Mouse (Mus musculus): ENCODE data around the gene Ttc36. TPM values are rescaled to one million over a fixed set of nuclear protein-coding genes. Genes with fewer than 3 reads are reported as not detected.
A peak's percentile ranks its signal among the peaks of the same experiment; 100 is the strongest.
"Not testable (repeated sequence)": the region's sequence is repeated elsewhere in the genome, so short reads cannot be mapped to it uniquely, and the experiment has no call there.

The Ttc36 gene
- total and polyA plus RNA-seq, 3 experiments: 0.96 to 1.3 (median 0.97) TPM

GRCm38 (mm10) chr9:44771376-44771775 lies 31.5 kb downstream of the Ttc36 start:
- TF ChIP-seq EP300 (IDR thresholded peaks at IDR 0.05; ENCODE audit: insufficient read depth, low read depth, low read length) (no peak), CTCF (IDR thresholded peaks at IDR 0.05) (0 out of 2 replicates have a peak, but pooled peaks have one; percentile 15)
- H3K4me1 ChIP-seq (ENCODE audit: control insufficient read depth, insufficient read depth, low read length): peaks cover 4% of the 10 kb centered on the region; the same call in 1 of the 2 replicates
- intact Hi-C loops (cut with DNase I): loop anchor here (5.0 kb wide), 2 partner anchors 111 to 191 kb away; partner anchors contain the start of gene Kmt2a
- no peak for DNase-seq
- 90% methylated on average over 5 of the region's 5 CpGs for WGBS
- H3K9ac ChIP-seq (ENCODE audit: low read depth, low read length): no peak overlapping the region
- no peak overlapping the region for H3K27ac ChIP-seq
- no peaks in the 10 kb centered on the region for H3K27me3 ChIP-seq (ENCODE audit: control insufficient read depth, insufficient read depth, low read length)
- peaks cover 3% of the 10 kb centered on the region for H3K36me3 ChIP-seq (ENCODE audit: control insufficient read depth, insufficient read depth, low read length)
- peaks cover 2% of the 10 kb centered on the region for H3K79me2 ChIP-seq (replicated peaks; ENCODE audit: control insufficient read depth, insufficient read depth, low read length)
- H3K4me3 ChIP-seq: no peak overlapping the region

GRCm38 (mm10) chr9:44768029-44768394 lies 34.9 kb downstream of the Ttc36 start:
- not testable (repeated sequence) for H3K27me3 ChIP-seq (ENCODE audit: control insufficient read depth, insufficient read depth, low read length); H3K9ac ChIP-seq (ENCODE audit: low read depth, low read length); DNase-seq; H3K79me2 ChIP-seq (replicated peaks; ENCODE audit: control insufficient read depth, insufficient read depth, low read length)
- peaks cover 17% of the 10 kb centered on the region for H3K36me3 ChIP-seq (ENCODE audit: control insufficient read depth, insufficient read depth, low read length)
- intact Hi-C loops (cut with DNase I): loop anchor here (5.0 kb wide), 1 partner anchor 111 kb away; no protein-coding TSS in a partner anchor
- H3K4me3 ChIP-seq: peak overlapping the region; percentile 99
- peak overlapping the region; percentile 98 for H3K27ac ChIP-seq
- TF ChIP-seq CTCF (IDR thresholded peaks at IDR 0.05): peak; percentile 17; the same call in 1 of the 2 replicates
- peaks cover 11% of the 10 kb centered on the region for H3K4me1 ChIP-seq (ENCODE audit: control insufficient read depth, insufficient read depth, low read length)
- 31% methylated on average over 8 of the region's 9 CpGs for WGBS

GRCm38 (mm10) chr9:44767101-44768028 lies 35.5 kb downstream of the Ttc36 start, which contains the start of the genes Arcn1 and Ift46:
Gene Arcn1 (minus strand): TSS chr9:44767845.
Gene Ift46 (plus strand): TSS chr9:44767908.
- peak; percentile 83 for TF ChIP-seq POLR2A (IDR thresholded peaks at IDR 0.05; ENCODE audit: insufficient read depth, low read depth, low read length)
- 0 out of 2 replicates have a peak, but pooled peaks have one; percentile 43 for TF ChIP-seq EP300 (IDR thresholded peaks at IDR 0.05; ENCODE audit: insufficient read depth, low read depth, low read length)
- TF ChIP-seq CTCF (IDR thresholded peaks at IDR 0.05): no peak
- Histone ChIP-seq H3K4me1 (ENCODE audit: control insufficient read depth, insufficient read depth, low read length) (peaks cover 13% of the 10 kb centered on the region), H3K36me3 (ENCODE audit: control insufficient read depth, insufficient read depth, low read length) (peaks cover 21% of the 10 kb centered on the region), H3K9ac (ENCODE audit: low read depth, low read length) (peak within 1 kb of the TSS; percentile 97), H3K4me3 (peak within 1 kb of the TSS; percentile 99), H3K27ac (peak within 1 kb of the TSS; percentile 98), H3K79me2 (replicated peaks; ENCODE audit: control insufficient read depth, insufficient read depth, low read length) (peaks cover 4% of the 10 kb centered on the region), H3K27me3 (ENCODE audit: control insufficient read depth, insufficient read depth, low read length) (no peaks in the 10 kb centered on the region)
- intact Hi-C loops (cut with DNase I): loop anchor here (2.0 to 5.0 kb wide), 2 partner anchors 35 to 110 kb away; no protein-coding TSS in a partner anchor
- WGBS: 1% methylated on average over 82 of the region's 82 CpGs
- peak; percentile 89 to 91 for DNase-seq

- Histone ChIP-seq H3K27ac (no peak overlapping the region), H3K9ac (ENCODE audit: low read depth, low read length) (no peak overlapping the region), H3K79me2 (replicated peaks; ENCODE audit: control insufficient read depth, insufficient read depth, low read length) (peaks cover 6% of the 10 kb centered on the region), H3K27me3 (ENCODE audit: control insufficient read depth, insufficient read depth, low read length) (no peaks in the 10 kb centered on the region), H3K4me1 (ENCODE audit: control insufficient read depth, insufficient read depth, low read length) (peaks cover 20% of the 10 kb centered on the region), H3K36me3 (ENCODE audit: control insufficient read depth, insufficient read depth, low read length) (peaks cover 45% of the 10 kb centered on the region), H3K4me3 (no peak overlapping the region)
- no peak for TF ChIP-seq POLR2A (IDR thresholded peaks at IDR 0.05; ENCODE audit: insufficient read depth, low read depth, low read length)
- TF ChIP-seq EP300 (IDR thresholded peaks at IDR 0.05; ENCODE audit: insufficient read depth, low read depth, low read length): no peak
- TF ChIP-seq CTCF (IDR thresholded peaks at IDR 0.05): no peak
- DNase-seq: no peak
- 16% methylated on average over 2 of the region's 2 CpGs for WGBS
- intact Hi-C loops (cut with DNase I): no loop called here
Observed at GRCm38 (mm10) chr9:44760873-44761272, 42.0 kb downstream of the Ttc36 start.

Other genes starting within 250 kb of the Ttc36 start
- under 1 TPM; 0.41 to 0.42 TPM for gene Cxcr5, start 241.2 kb downstream of the Ttc36 start, total RNA-seq (2021)
- gene Cxcr5, start 241.2 kb downstream of the Ttc36 start, polyA plus RNA-seq (2012; rRNA removed): 0.59 and 1.7 TPM in 2 replicates
- gene Ddx6, start 198.2 kb downstream of the Ttc36 start, total RNA-seq (2021): 10 to 100 TPM; 75.6 to 88.4 TPM
- 14.3 and 26.7 TPM in 2 replicates for gene Ddx6, start 198.2 kb downstream of the Ttc36 start, polyA plus RNA-seq (2012; rRNA removed)
- not detected for gene Treh, start 129.8 kb downstream of the Ttc36 start, total RNA-seq (2021)
- not detected in 2 replicates for gene Treh, start 129.8 kb downstream of the Ttc36 start, polyA plus RNA-seq (2012; rRNA removed)
- gene Phldb1, start 67.9 kb downstream of the Ttc36 start, total RNA-seq (2021): 100 to 1,000 TPM; 104 to 108 TPM
- gene Phldb1, start 67.9 kb downstream of the Ttc36 start, polyA plus RNA-seq (2012; rRNA removed): 146 and 165 TPM in 2 replicates
- 10 to 100 TPM; 78.6 to 93.9 TPM for gene Arcn1, start 35.2 kb downstream of the Ttc36 start, total RNA-seq (2021)
- gene Arcn1, start 35.2 kb downstream of the Ttc36 start, polyA plus RNA-seq (2012; rRNA removed): 28.2 and 57.5 TPM in 2 replicates
- 10 to 100 TPM; 22.7 to 27.8 TPM for gene Ift46, start 35.2 kb downstream of the Ttc36 start, total RNA-seq (2021)
- 28.3 and 36.1 TPM in 2 replicates for gene Ift46, start 35.2 kb downstream of the Ttc36 start, polyA plus RNA-seq (2012; rRNA removed)
- 10 to 100 TPM; 10.6 to 10.9 TPM for gene Tmem25, start 3.8 kb downstream of the Ttc36 start, total RNA-seq (2021)
- 22.5 and 27.2 TPM in 2 replicates for gene Tmem25, start 3.8 kb downstream of the Ttc36 start, polyA plus RNA-seq (2012; rRNA removed)
- 10 to 100 TPM; 25.7 to 25.9 TPM for gene Kmt2a, start 78.2 kb upstream of the Ttc36 start, total RNA-seq (2021)
- 11.8 and 12.9 TPM in 2 replicates for gene Kmt2a, start 78.2 kb upstream of the Ttc36 start, polyA plus RNA-seq (2012; rRNA removed)
- gene Atp5l, start 117.7 kb upstream of the Ttc36 start, total RNA-seq (2021): 1,000 to 10,000 TPM; 1,478 to 1,698 TPM
- 1,092 and 1,784 TPM in 2 replicates for gene Atp5l, start 117.7 kb upstream of the Ttc36 start, polyA plus RNA-seq (2012; rRNA removed)
- gene Ube4a, start 162.5 kb upstream of the Ttc36 start, total RNA-seq (2021): 10 to 100 TPM; 36.1 to 39.6 TPM
- gene Ube4a, start 162.5 kb upstream of the Ttc36 start, polyA plus RNA-seq (2012; rRNA removed): 8.4 and 17.0 TPM in 2 replicates
- under 1 TPM; 0.25 to 0.39 TPM for gene Cd3g, start 177.4 kb upstream of the Ttc36 start, total RNA-seq (2021)
- 0.64 and 1.5 TPM in 2 replicates for gene Cd3g, start 177.4 kb upstream of the Ttc36 start, polyA plus RNA-seq (2012; rRNA removed)
- gene Cd3d, start 178.7 kb upstream of the Ttc36 start, total RNA-seq (2021): under 1 TPM in 1 of 2 experiments, not detected in 1; 0.66 TPM
- 0.29 and 0.92 TPM in 2 replicates for gene Cd3d, start 178.7 kb upstream of the Ttc36 start, polyA plus RNA-seq (2012; rRNA removed)
- gene Cd3e, start 206.6 kb upstream of the Ttc36 start, total RNA-seq (2021): under 1 TPM; 0.21 to 0.66 TPM
- 0.32 and 1.5 TPM in 2 replicates for gene Cd3e, start 206.6 kb upstream of the Ttc36 start, polyA plus RNA-seq (2012; rRNA removed)
- gene Mpzl2, start 236.7 kb upstream of the Ttc36 start, total RNA-seq (2021): 1 to 10 TPM in 1 of 2 experiments, under 1 TPM in 1; 0.77 to 1.2 TPM
- gene Mpzl2, start 236.7 kb upstream of the Ttc36 start, polyA plus RNA-seq (2012; rRNA removed): 1.6 and 1.8 TPM in 2 replicates

All from heart, adult 2 months (tissue).